Mouse (Mus musculus): ENCODE results near the gene Fam216a. TPM values are rescaled to one million over a fixed set of nuclear protein-coding genes. Genes with fewer than 3 reads are reported as not detected.

Gene Fam216a
- polyA plus RNA-seq, 1 experiment from 2014 or later, result 58.3 TPM

DNA sequence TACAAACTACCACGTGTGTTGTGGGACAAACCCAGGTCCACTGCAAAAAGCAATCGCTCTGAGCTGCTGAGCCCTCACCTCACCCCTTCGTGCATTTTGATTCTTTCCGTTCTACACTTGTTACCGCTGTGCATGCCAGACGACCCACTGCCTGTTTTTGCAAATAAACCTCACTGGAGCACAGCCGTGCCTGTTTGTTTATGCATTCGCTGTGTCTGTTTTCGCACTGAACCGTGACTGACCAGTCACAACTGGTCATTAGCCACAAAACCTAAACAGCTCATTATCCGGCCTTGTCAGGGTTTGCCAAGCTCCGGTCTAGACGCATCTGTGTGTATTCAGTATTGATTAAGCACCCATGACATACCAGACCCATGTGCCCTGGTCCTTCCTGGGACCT lies 30.0 kb upstream of the Fam216a start:
- Histone ChIP-seq H3K4me1 (no peaks in the 10 kb centered on the region), H3K4me3 (no peak overlapping the region), H3K36me3 (peaks cover 93% of the 10 kb centered on the region), H3K27me3 (no peaks in the 10 kb centered on the region), H3K9ac (no peak overlapping the region), H3K27ac (no peak overlapping the region), H3K9me3 (no peaks in the 10 kb centered on the region), H3K4me2 (no peak overlapping the region)
- WGBS, result 69% methylated on average over 13 of the region's 13 CpGs
- ATAC-seq (ENCODE audit: insufficient number of reproducible peaks, low FRiP score, low TSS enrichment, low read depth), result no peak

DNA sequence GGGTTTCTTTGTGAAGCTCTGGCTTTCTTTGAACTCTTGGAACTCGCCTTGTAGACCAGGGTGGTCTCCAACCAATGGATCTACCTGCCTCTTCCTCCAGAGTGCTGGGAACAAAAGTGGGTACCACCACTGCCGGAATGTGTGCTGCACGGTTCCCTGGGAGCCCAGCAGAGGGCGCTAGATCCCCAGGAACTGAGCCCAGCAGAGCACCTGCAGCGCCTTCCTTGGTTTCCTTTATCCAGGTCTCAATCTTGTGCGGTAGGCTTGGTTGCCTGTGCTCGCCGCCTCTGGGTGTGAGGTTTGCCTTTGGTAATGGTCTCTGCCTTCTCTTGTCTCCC lies 29.1 kb upstream of the Fam216a start:
- 24% methylated on average over 8 of the region's 8 CpGs for WGBS
- Histone ChIP-seq H3K4me1 (no peaks in the 10 kb centered on the region), H3K9me3 (no peaks in the 10 kb centered on the region), H3K4me3 (no peak overlapping the region), H3K9ac (no peak overlapping the region), H3K4me2 (no peak overlapping the region), H3K27ac (no peak overlapping the region), H3K36me3 (peaks cover 91% of the 10 kb centered on the region), H3K27me3 (no peaks in the 10 kb centered on the region)
- ATAC-seq (ENCODE audit: insufficient number of reproducible peaks, low FRiP score, low TSS enrichment, low read depth), result no peak

DNA sequence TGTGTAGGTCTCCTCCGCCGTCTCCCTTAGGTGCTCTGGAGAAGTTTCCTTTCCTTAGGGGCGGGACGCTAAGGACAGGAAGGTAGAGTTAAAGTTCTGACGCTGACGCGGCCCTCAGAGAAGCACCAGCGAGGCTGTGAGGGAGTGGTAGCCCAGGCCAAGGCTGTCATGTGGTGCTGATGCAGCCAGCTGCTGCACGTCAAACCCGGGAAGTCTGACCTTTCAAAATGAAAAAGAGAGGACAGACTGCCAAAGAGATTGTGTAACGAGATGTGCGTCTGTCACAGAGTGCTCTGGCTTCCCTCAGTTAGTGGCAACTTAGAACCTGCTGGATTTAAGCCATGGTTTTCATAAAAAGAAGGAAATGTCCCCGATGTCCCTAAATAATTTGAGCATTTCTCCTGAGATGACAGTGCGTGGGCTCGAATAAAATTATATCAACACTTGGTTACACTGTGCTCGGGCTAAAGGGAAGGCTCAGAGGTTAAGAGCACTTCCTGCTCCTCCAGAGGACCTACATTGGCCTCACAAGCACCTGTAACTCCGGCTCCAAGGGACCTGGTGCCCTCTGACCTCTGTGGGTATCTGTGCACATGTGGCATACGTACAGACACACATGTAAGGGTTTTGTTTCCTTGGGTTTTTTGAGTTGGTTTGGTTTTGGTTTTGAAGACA lies 28.6 kb upstream of the Fam216a start:
- no peaks in the 10 kb centered on the region for H3K27me3 ChIP-seq
- no peaks in the 10 kb centered on the region for H3K4me1 ChIP-seq
- 81% methylated on average over 18 of the region's 18 CpGs for WGBS
- H3K27ac ChIP-seq, result no peak overlapping the region
- no peak overlapping the region for H3K4me2 ChIP-seq
- H3K4me3 ChIP-seq, result no peak overlapping the region
- H3K9ac ChIP-seq, result no peak overlapping the region
- peaks cover 86% of the 10 kb centered on the region for H3K36me3 ChIP-seq
- ATAC-seq (ENCODE audit: insufficient number of reproducible peaks, low FRiP score, low TSS enrichment, low read depth), result no peak
- H3K9me3 ChIP-seq, result no peaks in the 10 kb centered on the region

DNA sequence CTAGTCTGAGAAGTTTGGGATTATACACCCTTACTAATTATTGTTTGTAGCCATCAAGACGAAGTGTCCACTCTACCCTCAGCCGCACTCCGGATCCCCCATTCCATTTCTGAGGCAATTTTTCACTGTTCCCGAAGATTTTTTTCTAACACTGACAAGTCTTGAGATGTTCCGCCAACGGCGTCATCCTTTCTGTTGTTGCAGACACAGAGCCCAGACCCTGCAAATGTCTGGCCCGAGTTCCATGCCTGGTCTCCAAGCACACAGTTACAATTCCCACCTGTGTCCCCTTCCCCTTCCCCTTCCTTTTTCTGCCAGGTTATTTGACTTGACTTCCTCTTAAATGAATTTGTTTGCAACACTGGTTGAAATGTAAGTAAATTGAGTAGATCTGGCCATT lies 27.7 kb upstream of the Fam216a start:
- no peaks in the 10 kb centered on the region for H3K4me1 ChIP-seq
- no peak for ATAC-seq (ENCODE audit: insufficient number of reproducible peaks, low FRiP score, low TSS enrichment, low read depth)
- no peak overlapping the region for H3K27ac ChIP-seq
- no peak overlapping the region for H3K4me3 ChIP-seq
- H3K9ac ChIP-seq, result no peak overlapping the region
- peaks cover 82% of the 10 kb centered on the region for H3K36me3 ChIP-seq
- H3K4me2 ChIP-seq, result no peak overlapping the region
- H3K9me3 ChIP-seq, result no peaks in the 10 kb centered on the region
- H3K27me3 ChIP-seq, result no peaks in the 10 kb centered on the region
- 93% methylated on average over 8 of the region's 8 CpGs for WGBS

DNA sequence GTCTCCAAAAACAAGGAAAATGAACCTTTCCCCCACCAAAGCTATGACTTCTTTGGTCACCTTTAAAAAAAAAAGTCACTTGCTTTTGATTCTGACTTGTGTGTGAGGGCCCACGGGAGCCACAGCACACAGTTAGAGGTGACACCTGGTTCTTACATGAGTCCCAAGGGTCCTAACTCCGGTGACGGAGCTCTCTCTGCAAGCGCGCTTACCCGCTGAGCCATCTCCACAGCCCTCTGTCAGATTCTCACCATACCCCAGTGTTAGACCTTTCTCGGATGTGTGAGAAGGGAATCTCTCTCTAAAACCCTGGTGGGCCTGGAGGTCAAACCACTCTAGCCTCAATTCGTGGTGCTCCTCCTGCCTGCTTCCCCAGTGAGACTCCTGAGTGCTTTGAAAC lies 25.3 kb upstream of the Fam216a start:
- Histone ChIP-seq H3K4me2 (no peak overlapping the region), H3K27me3 (no peaks in the 10 kb centered on the region), H3K27ac (no peak overlapping the region), H3K4me1 (peaks cover 12% of the 10 kb centered on the region), H3K9ac (no peak overlapping the region), H3K36me3 (peaks cover 60% of the 10 kb centered on the region), H3K9me3 (no peaks in the 10 kb centered on the region), H3K4me3 (no peak overlapping the region)
- WGBS, result 92% methylated on average over 8 of the region's 8 CpGs
- ATAC-seq (ENCODE audit: insufficient number of reproducible peaks, low FRiP score, low TSS enrichment, low read depth), result no peak

DNA sequence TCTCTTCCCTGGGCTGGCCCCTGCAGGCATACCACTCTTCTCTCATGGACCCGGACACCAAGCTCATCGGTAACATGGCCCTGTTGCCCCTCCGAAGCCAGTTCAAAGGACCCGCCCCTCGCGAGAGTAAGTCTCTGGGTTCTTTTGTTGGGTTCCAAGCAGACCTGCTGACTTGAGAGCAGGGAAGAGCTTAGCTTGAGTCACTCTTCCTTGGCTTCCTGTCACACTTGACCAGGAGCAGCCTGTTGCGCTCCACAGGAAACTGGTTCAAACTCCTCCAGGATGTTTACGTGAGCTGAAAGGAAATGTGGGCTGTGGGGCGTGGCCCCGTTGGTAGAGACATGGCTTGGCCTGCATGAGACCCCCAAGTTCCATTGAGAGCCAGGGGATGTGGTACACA lies 24.6 kb upstream of the Fam216a start:
- 87% methylated on average over 10 of the region's 10 CpGs for WGBS
- no peak overlapping the region for H3K4me2 ChIP-seq
- peak overlapping the region; percentile 27; the same call in 1 of the 2 replicates for H3K27ac ChIP-seq
- no peak for ATAC-seq (ENCODE audit: insufficient number of reproducible peaks, low FRiP score, low TSS enrichment, low read depth)
- H3K9me3 ChIP-seq, result no peaks in the 10 kb centered on the region
- peaks cover 53% of the 10 kb centered on the region for H3K36me3 ChIP-seq
- H3K9ac ChIP-seq, result no peak overlapping the region
- H3K4me3 ChIP-seq, result no peak overlapping the region
- peaks cover 14% of the 10 kb centered on the region for H3K4me1 ChIP-seq
- no peaks in the 10 kb centered on the region for H3K27me3 ChIP-seq

DNA sequence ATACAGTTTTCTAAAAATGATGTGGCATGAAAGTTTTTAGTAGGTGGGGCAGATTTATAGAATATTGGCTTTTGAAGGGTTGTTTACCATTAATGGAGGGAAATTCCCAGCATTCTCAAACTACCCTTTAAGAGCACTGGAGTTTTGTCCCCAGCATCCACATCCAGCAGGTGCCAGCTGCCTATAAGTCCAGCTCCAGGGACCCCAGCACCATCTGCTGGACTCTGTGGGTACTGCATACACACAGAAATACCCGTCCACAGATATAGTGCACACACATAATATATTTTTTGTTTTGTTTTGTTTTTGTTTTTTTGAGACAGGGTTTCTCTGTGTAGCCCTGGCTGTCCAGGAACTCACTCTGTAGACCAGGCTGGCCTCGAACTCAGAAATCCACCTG lies 21.7 kb upstream of the Fam216a start:
- no peaks in the 10 kb centered on the region for H3K27me3 ChIP-seq
- ATAC-seq (ENCODE audit: insufficient number of reproducible peaks, low FRiP score, low TSS enrichment, low read depth), result no peak
- H3K9me3 ChIP-seq, result no peaks in the 10 kb centered on the region
- no peak overlapping the region for H3K4me3 ChIP-seq
- H3K9ac ChIP-seq, result no peak overlapping the region
- peaks cover 26% of the 10 kb centered on the region for H3K36me3 ChIP-seq
- 51% methylated on average over 2 of the region's 2 CpGs for whole genome bisulfite sequencing
- peaks cover 14% of the 10 kb centered on the region for H3K4me1 ChIP-seq
- no peak overlapping the region for H3K4me2 ChIP-seq
- no peak overlapping the region for H3K27ac ChIP-seq

DNA sequence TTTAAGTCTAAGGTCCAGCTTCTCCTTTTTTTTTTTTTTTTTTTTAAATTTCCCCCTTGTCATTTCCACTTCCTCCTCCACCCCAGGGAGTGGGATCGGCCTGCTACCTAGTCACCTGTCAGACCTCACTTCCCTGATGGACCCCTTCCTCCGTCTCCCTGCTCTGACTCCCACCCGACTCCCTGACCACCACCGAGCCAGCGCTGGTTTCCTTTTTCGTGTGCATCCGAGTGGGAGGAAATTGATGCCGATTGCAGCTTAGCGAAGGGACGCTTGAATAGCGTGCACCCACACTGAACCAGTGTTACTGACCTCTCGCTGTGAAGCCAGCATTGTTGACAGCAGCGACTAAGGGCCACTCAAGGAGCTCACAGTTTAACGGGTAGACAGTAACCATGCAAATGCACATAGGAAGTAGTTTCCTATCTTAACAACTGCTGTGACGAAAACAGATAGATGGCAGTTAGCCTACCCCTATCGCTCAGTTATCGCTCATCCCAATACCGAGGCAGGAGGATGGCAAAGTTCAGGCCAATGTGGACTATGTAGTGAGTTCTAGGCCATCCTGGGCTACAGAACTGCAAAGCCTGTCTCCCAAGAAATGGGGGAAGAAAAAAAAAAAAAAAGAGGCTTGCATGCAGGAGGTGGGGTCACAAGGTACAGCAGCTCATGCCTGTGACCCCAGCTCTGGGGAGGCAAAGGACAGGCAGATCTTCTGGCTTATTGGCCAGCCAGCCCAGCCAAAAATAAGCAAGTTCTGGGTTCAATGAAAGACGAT lies 20.3 kb upstream of the Fam216a start:
- peak overlapping the region; percentile 73; the same call in 1 of the 2 replicates for H3K27ac ChIP-seq

DNA sequence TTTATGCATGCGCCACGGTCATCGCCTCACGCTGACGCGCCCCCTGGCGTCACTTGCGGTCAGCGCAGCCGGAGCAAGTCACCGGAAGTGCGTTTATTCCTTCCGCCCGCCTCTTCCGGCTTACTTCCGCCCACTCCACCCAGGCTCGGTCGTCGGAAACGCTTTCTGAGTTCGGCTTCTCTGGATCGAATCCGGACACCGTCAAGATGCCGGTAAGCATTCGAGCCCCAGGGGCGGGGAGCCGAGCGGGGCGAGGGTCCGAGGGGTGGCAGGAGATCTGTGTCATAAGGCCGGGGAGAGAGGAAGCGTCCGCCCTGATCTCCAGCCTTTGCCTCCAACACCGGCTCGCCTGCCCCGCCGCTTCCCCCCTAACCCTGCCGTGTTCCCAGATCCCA lies 19.6 kb upstream of the Fam216a start, which contains the start of gene Arpc3:
Gene Arpc3, plus strand, starts transcription at position 93 of the 395 bp plus-strand sequence.
- peak; percentile 77 for ATAC-seq (ENCODE audit: insufficient number of reproducible peaks, low FRiP score, low TSS enrichment, low read depth)
- Histone ChIP-seq H3K9ac (peak within 1 kb of the TSS; percentile 69), H3K27me3 (no peaks in the 10 kb centered on the region), H3K27ac (peak within 1 kb of the TSS; percentile 73), H3K9me3 (no peaks in the 10 kb centered on the region), H3K4me1 (peaks cover 14% of the 10 kb centered on the region), H3K4me3 (peak within 1 kb of the TSS; percentile 85), H3K36me3 (peaks cover 9% of the 10 kb centered on the region), H3K4me2 (peak within 1 kb of the TSS; percentile 65)
- under 1% methylated on average over 38 of the region's 39 CpGs for WGBS

More for the DNA sequence above, 20.3 kb upstream of the Fam216a start:
- H3K36me3 ChIP-seq, result peaks cover 14% of the 10 kb centered on the region
- H3K9me3 ChIP-seq, result no peaks in the 10 kb centered on the region
- H3K9ac ChIP-seq, result peak overlapping the region; percentile 69
- peaks cover 14% of the 10 kb centered on the region for H3K4me1 ChIP-seq
- H3K4me2 ChIP-seq, result peak overlapping the region; percentile 65
- 14% methylated on average over 19 of the region's 19 CpGs for WGBS
- H3K4me3 ChIP-seq, result peak overlapping the region; percentile 85
- H3K27me3 ChIP-seq, result no peaks in the 10 kb centered on the region
- ATAC-seq (ENCODE audit: insufficient number of reproducible peaks, low FRiP score, low TSS enrichment, low read depth), result no peak

DNA sequence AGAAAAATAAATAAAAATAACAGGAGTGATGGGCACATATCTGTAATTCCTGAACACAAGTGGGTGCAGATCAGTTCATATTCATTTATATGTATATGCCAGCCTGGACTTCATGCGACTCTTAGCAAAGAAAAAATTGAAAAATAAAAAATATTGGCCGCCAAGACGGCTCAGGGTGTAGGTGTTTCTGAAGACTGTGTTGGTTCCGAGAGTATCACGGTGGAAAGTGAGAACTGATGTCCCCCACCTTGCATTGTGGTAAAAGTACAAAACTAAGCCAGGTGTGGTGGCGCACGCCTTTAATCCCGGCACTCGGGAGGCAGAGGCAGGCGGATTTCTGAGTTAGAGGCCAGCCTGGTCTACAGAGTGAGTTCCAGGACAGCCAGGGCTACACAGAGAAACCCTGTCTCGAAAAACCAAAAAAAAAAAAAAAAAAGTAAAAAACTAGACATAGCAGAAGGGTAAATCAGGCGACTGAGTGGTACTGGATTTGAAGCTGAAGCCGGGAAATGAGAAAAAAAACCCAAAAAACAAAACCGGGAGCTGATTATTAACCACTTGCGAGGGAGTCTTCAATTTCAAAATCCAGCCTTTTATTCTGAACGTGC lies 19.1 kb upstream of the Fam216a start:
- peak overlapping the region; percentile 65; the same call in 1 of the 2 replicates for H3K4me2 ChIP-seq
- H3K4me3 ChIP-seq, result peak overlapping the region; percentile 85
- 52% methylated on average over 16 of the region's 16 CpGs for WGBS
- H3K4me1 ChIP-seq, result peaks cover 14% of the 10 kb centered on the region
- H3K27ac ChIP-seq, result no peak overlapping the region
- H3K9me3 ChIP-seq, result no peaks in the 10 kb centered on the region
- peak overlapping the region; percentile 69; the same call in 1 of the 2 replicates for H3K9ac ChIP-seq
- H3K36me3 ChIP-seq, result 0 out of 2 replicates have a peak, but pooled peaks cover 6% of the 10 kb centered on the region
- ATAC-seq (ENCODE audit: insufficient number of reproducible peaks, low FRiP score, low TSS enrichment, low read depth), result no peak
- H3K27me3 ChIP-seq, result no peaks in the 10 kb centered on the region

DNA sequence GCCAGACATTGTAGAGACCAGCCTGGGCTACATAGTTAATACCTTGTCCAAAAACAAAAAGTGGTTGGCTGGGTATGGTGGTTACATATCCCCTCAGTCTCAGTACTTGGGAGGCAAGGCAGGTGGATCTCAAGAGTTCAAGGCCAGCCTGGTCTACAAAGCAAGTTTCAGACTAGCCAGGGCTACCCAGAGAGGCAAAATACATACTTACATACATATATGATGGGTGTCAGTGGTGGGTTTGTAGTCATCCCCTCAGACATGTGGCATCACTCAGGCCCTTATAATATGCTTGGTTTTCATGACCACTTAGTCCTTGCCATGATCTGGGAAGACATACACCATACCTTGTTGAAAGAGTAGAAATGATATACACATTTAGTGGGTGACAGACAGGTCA lies 18.5 kb upstream of the Fam216a start:
- Histone ChIP-seq H3K4me2 (no peak overlapping the region), H3K27ac (no peak overlapping the region), H3K4me3 (no peak overlapping the region), H3K4me1 (peaks cover 14% of the 10 kb centered on the region), H3K27me3 (no peaks in the 10 kb centered on the region), H3K9me3 (no peaks in the 10 kb centered on the region), H3K36me3 (0 out of 2 replicates have a peak, but pooled peaks cover 6% of the 10 kb centered on the region), H3K9ac (no peak overlapping the region)
- no peak for ATAC-seq (ENCODE audit: insufficient number of reproducible peaks, low FRiP score, low TSS enrichment, low read depth)

DNA sequence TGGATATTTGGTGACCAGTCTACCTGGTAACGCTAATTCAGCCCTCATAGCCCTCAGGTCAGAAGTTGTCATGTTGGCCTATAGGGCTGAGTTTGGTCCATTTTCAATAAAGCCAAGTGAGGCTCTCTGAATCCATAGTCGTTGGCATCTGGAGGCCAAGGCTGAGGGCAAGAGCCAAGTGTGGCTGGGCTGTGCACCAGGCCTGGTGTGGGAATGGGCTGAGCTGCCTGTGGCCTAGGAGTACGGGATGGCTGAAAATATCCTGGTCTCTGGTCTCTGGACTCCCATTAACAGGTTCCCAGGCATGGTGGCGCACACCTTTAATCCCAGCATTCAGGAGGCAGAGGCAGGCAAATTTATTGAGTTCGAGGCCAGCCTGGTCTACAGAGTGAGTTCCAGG lies 17.8 kb upstream of the Fam216a start:
- 0 out of 2 replicates have a peak, but pooled peaks cover 2% of the 10 kb centered on the region for H3K36me3 ChIP-seq
- H3K9me3 ChIP-seq, result no peaks in the 10 kb centered on the region
- H3K27me3 ChIP-seq, result no peaks in the 10 kb centered on the region
- no peak for ATAC-seq (ENCODE audit: insufficient number of reproducible peaks, low FRiP score, low TSS enrichment, low read depth)
- WGBS, result 86% methylated on average over 5 of the region's 5 CpGs
- H3K4me3 ChIP-seq, result no peak overlapping the region
- no peak overlapping the region for H3K9ac ChIP-seq
- H3K27ac ChIP-seq, result no peak overlapping the region
- no peak overlapping the region for H3K4me2 ChIP-seq
- peaks cover 14% of the 10 kb centered on the region for H3K4me1 ChIP-seq

Measured in limb, embryonic 15.5 days (tissue).